Mouse (Mus musculus) thymus, postnatal 25 days (tissue): ENCODE measurements at regions not wholly inside any gene's neighbourhood (a gene's known extent, or its start where the extent isn't known, plus 50 kb on each side); places are given as distances from the start of the nearest gene placed in this dataset.
A peak's percentile ranks its signal among the peaks of the same experiment; 100 is the strongest.

Experiments
- DNase-seq: peaks from one replicate; pipeline ENCODE4 v3.0.0; 2022

- DNase-seq = no peak
Observed at GRCm38 (mm10) chr12:9091951-9092350, 62.2 kb downstream of the Ttc32 start.

GRCm38 (mm10) chr12:9095061-9095460 is 65.3 kb downstream of the Ttc32 start:
- DNase-seq = no peak

- DNase-seq = no peak
Observed at GRCm38 (mm10) chr12:9106416-9106815, 76.6 kb downstream of the Ttc32 start.

GRCm38 (mm10) chr12:9109806-9110205 is 80.0 kb downstream of the Ttc32 start:
- DNase-seq = no peak

GRCm38 (mm10) chr12:9112161-9112674 is 82.4 kb downstream of the Ttc32 start:
- DNase-seq = no peak

- no peak for DNase-seq
Observed at GRCm38 (mm10) chr12:9113652-9114051, 83.9 kb downstream of the Ttc32 start.

GRCm38 (mm10) chr12:9114061-9114460 is 84.3 kb downstream of the Ttc32 start:
- no peak for DNase-seq

- no peak for DNase-seq
Observed at GRCm38 (mm10) chr12:9118576-9118975, 88.8 kb downstream of the Ttc32 start.

- DNase-seq = no peak
Observed at GRCm38 (mm10) chr12:9127931-9128550, 98.2 kb downstream of the Ttc32 start.

GRCm38 (mm10) chr12:9128581-9129275 is 98.9 kb downstream of the Ttc32 start:
- DNase-seq = no peak

- no peak for DNase-seq
Observed at GRCm38 (mm10) chr12:9132621-9133020, 102.8 kb downstream of the Ttc32 start.

GRCm38 (mm10) chr12:9133890-9134870 is 104.4 kb downstream of the Ttc32 start:
- no peak for DNase-seq

- DNase-seq = no peak
Observed at GRCm38 (mm10) chr12:9151001-9151400, 121.2 kb downstream of the Ttc32 start.

- no peak for DNase-seq
Observed at GRCm38 (mm10) chr12:9151426-9151825, 121.6 kb downstream of the Ttc32 start.

GRCm38 (mm10) chr12:9154491-9154890 is 124.7 kb downstream of the Ttc32 start:
- DNase-seq = no peak

GRCm38 (mm10) chr12:9156794-9157193 is 127.0 kb downstream of the Ttc32 start:
- no peak for DNase-seq

- no peak for DNase-seq
Observed at GRCm38 (mm10) chr12:9158751-9159150, 129.0 kb downstream of the Ttc32 start.

- no peak for DNase-seq
Observed at GRCm38 (mm10) chr12:9165367-9165940, 135.7 kb downstream of the Ttc32 start.

GRCm38 (mm10) chr12:9166218-9166908 is 136.6 kb downstream of the Ttc32 start:
- peak; percentile 8 for DNase-seq

GRCm38 (mm10) chr12:9169008-9169407 is 139.2 kb downstream of the Ttc32 start:
- no peak for DNase-seq

- DNase-seq = no peak
Observed at GRCm38 (mm10) chr12:9173680-9174079, 143.9 kb downstream of the Ttc32 start.

- no peak for DNase-seq
Observed at GRCm38 (mm10) chr12:9174327-9174726, 144.5 kb downstream of the Ttc32 start.
